Mouse (Mus musculus) v-Abl transformed pro-B cells (cell line): Measurements from ENCODE around the gene Slc41a3.

Source experiments
- in situ Hi-C, 2 experiments: fragments of 400-800 bp; cut with MboI; formaldehyde crosslinking; loops; one replicate each; pipeline ENCODE4 v1.15.1; 2025; ENCODE audit not compliant: unreplicated experiment in 2 of 2

Slc41a3 gene

DNA sequence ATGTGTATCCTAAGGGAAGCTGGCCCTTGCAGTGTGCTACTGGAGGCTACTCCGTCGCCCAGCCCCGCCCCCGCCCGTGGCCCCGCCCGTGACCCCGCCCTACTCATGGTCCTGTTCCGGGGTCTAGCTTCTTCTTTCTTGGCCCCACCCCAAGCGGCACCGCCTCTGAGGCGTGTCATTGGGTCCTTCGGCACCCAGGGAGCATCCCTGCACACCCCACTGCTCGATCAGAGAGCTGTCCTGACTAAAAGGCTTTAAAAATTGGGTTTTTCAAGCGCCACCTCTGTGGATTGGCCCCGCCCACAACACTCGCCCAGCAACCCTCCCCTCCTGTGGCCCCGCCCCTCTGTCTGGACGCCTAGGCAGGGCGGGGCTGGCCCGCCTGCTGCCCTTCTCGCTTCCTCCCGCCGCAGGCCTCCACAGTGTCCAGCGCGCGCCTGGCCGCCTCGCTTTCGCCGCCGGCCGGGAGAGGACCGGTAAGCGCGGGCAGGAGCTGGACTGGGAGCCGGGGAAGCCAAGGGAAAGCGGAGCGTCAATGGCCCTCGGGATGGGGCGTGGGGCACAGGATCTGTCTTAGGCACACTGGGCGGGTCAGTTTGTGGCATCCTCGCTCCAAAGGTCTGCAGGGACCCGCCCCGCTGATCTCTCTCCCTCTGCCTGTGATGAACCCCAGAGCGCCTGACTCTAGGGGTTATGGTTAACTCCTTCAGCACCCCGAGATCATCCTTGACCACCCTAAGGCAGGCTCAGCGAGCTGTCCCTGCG, at the start of gene Slc41a3:
Gene Slc41a3, plus strand, starts transcription at position 193 of the 765 bp plus-strand sequence.
- in situ Hi-C loops: loop anchor here (5.0 to 25.0 kb wide), 6 partner anchors 118 to 683 kb away; no protein-coding TSS in a partner anchor

DNA sequence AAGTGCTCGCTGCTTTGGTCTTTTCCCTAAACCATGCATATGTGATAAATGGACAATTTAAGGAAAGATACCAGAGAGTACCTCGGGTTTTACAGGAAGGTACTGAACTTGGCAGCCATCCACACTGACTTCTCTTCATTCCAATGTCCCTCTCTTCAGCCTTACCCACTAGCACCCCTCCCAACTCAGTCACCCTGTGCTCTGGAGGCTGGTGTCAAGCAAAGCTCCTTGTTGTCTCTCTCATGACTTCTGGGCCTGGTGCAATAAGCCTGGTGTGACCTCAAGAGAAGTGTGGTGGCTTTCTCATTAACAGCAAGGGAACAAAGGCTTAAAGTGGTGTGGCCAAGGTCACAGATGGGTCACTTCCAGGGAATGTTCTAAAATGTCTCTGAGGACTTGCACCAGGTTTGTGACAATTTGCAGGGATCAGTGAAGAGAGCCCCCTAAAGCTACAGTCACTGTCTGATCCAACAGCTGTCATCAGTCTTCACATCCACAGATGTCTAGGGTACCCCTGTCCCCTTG, 47.9 kb upstream of the Slc41a3 start:
- in situ Hi-C loops: loop anchor here in 1 of 2 experiments (25.0 kb wide), 1 partner anchor 1594 kb away; no protein-coding TSS in a partner anchor

DNA sequence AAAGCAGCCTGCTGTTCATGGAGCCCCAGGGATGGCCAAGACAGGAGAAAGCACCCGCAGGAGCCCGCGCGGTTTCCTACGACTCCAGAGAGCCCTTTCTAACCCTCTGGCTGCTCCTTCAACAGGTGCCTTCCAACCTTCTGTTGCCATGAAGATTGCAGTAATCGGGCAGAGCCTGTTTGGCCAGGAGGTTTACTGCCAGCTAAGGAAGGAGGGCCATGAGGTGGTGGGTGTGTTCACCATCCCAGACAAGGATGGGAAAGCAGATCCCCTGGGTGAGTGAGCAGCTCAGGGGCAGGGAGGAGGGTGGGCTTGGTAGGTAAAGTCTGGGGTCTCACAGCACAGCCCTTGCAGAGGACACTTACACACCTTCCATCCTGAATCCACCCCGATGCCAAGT, 47.4 kb upstream of the Slc41a3 start:
- in situ Hi-C loops: loop anchor here in 1 of 2 experiments (25.0 kb wide), 1 partner anchor 1595 kb away; no protein-coding TSS in a partner anchor

DNA sequence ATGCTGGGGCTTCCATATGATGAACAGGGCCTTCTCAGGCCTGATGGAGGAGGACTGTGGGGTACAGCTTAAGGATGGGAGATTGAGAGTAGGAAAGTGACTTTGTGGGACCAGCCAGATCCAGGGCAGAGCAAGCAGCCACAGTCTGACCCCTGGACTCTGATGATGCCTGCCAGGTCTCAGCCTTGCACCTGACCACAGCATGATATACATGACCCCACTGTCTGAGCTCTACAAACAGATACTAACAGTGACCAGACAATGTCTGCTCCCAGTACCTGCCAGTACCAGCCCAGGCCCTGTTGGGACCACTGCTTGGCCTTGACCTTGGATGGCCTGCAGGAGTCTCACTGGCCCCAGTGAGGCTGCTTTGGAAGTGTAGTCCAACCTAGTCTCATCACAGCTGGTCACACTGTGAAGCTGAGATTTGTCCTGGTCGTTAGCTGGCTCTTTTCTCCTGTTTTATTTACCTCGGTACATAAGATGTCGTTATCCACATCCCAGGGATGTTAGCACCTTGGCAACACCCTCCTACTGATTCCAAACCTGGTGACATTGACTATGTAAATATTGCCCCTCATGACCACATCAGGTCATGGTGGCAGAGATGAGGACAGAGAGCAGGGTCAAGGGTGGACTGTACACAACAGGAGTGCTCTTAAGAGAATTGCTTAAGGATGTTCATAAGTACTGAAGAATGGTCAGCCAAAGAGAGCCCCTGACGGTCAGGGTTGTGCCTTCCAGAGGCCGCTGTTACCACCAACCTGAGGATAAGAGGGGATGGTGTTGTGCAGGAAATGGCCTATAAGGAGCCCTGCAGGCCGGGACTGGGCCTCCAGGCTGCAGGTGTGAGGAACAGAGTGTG, 46.5 kb upstream of the Slc41a3 start:
- in situ Hi-C loops: loop anchor here in 1 of 2 experiments (25.0 kb wide), 1 partner anchor 1596 kb away; no protein-coding TSS in a partner anchor

DNA sequence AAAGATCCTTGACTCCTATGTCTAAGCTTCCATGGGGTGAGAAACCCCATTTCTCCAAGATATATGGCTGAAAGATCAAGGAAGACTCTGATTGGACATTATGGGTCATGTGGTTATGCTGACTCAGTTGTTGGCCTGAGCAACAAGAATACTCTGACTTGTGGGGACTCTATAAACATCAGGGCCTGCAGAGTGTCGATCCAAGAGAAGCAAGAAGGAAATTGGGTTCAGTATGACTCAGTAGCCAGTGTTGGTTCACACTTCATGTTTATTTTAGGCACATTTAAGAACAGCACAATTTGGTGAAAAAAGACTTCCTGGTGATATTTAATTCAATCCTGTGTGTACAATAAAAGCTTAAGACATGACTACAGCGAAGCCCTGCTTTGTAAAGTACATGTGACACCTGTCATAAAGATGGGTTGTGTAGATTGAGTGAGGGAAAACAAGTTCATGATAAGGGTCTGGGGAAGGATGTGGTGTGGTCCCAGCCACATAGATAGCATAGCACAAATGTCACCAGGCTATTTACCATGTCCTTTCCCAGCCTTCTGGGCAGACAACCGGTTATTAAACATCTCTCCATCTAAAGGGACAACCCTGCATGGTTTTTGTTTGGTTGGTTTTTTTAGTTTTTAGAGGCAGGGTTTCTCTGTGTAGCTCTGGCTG, 44.0 kb upstream of the Slc41a3 start:
- in situ Hi-C loops: loop anchor here in 1 of 2 experiments (25.0 kb wide), 1 partner anchor 1598 kb away; no protein-coding TSS in a partner anchor

DNA sequence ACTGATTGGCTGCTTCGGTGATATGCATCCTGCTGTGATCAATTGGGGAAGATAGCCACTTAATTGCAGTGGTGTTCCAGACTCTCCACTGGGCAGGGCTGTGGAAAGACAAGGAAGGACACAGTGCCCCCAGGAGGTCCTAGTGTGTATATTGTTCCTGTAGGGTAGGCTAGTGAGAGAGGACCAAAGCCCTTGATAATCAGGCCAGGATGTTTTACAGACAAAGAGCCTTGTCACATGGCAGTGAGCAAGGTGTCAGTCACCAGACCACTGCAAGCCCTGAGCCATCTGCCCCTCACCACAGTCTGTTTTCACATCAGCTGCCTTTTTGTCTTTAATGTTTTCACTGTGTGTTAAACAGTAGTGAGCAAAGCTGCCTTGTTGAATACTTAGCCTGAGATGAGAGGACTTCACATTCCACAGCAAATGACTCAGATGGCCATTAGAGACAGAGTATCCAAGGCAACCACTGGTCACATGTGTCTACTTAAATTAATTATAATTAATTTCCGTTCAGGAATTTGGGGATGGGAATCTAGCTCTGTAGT, 43.2 kb upstream of the Slc41a3 start:
- in situ Hi-C loops: loop anchor here in 1 of 2 experiments (25.0 kb wide), 1 partner anchor 1599 kb away; no protein-coding TSS in a partner anchor

DNA sequence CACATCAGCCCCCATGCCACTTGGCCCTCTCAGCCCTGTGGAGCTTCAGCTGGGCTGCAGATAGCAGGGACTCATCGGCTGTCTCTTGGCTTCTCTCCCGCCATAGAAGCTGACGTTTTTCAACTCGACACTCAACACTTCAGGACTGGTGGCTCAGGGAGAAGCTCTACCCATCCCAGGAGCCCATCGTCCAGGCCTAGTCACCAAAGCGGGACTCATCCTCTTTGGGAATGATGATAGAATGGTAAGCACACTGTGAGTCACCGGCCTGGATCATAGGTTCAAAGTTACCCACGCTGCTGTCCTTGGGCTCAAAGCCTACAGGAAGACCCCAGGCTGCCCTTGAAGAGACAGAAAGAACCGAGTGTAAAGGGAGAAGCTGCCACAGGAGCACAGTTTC, 40.3 kb upstream of the Slc41a3 start:
- in situ Hi-C loops: loop anchor here in 1 of 2 experiments (25.0 kb wide), 1 partner anchor 1602 kb away; no protein-coding TSS in a partner anchor

DNA sequence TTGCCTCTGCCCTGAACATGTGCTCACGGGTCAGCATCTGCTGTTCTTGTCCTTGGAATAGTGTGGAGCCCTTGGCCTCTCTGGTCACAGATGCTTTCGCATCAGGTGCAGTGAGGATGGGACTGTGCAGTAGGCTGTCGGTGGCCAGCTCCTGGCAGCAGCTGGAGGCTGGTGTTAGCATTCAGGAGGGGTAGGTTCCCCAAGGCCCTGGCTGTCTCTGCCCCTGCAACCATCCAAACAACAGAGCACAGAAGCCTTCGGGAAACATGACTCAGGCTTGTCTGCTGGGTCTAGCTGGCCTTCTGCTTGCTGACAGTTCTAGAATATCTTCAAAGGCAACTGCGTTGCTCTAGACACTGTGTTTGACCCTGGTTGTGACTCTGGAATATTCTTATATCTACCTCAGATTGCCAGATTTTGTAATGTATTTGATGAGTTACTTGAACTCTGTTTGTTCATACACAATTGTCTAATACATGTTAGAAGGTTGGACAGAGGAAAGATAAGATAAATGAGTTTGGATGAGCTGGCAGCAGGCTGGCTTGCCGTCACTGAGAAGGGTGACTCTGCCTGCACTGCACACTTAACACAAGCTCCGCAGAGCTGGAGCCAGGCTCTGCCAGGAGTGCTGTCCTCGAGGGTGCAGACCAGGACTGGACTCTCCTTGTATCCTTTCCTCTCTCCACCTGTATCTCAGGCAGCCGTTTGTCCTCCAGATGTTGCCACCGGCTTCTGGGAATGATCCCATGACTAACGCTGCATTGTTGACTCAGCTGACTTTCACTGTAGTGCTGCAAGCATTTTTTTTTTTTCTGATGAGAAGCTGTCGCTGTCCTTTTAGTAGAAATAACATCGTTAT, 38.9 kb upstream of the Slc41a3 start:
- in situ Hi-C loops: loop anchor here in 1 of 2 experiments (25.0 kb wide), 1 partner anchor 1603 kb away; no protein-coding TSS in a partner anchor

DNA sequence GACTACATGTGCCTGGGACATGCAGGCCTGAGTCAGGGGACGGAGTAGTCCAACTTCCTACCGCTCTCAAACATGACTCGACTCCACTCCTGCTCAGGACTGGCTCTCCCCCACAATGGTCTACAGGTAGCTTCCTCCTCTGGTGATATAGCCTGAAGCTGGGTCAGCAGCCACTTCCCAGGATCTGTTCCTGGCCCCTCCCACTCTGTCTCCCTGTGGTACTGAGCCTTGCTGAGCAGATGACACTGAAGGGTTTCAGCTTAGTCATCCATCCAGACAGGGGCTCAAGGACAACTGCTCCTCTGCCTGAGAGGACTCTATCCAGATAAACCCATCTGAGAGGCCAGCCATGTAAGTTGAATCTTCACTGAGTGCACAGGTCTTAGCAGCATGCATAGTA, 37.0 kb upstream of the Slc41a3 start:
- in situ Hi-C loops: loop anchor here in 1 of 2 experiments (25.0 kb wide), 1 partner anchor 1605 kb away; no protein-coding TSS in a partner anchor

DNA sequence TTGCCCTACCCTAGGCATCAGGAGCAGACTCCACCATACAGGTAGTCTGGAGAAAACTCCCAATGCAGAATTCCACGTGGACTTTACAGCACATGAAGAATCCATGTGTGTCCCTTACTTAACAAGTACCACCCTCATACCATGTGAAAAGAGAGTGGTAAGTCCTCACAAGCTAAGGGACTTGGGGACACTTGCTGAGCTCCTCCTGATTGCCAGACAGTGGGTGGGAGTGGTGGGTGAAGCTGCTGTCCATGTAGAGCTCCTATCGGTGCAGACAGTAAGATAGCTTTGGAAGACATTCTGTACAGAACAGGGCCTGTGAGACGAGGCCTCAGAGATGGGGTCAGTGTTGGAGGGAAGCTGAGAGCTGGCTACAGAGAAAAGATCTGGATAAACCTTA, 36.6 kb upstream of the Slc41a3 start:
- in situ Hi-C loops: loop anchor here in 1 of 2 experiments (25.0 kb wide), 1 partner anchor 1606 kb away; no protein-coding TSS in a partner anchor

DNA sequence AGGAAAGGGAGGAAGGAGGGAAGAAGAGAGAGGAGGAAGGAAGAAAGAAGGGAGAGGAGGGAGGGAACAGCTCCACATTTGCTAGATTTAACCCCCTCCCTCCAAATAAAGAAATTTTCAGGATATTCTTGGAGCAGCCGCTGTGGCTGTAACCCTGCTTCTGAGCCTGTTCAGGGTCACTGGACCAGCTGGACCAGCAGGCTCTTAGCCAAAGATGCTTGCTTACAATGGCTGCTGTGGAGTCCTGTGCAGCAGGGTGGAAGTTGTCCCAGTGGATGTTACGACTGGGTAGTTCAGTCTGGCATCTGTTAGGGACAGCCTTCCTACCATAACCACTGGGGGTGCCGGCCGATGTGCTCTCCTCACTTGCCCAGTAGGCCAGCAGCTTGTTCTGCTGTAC, 35.8 kb upstream of the Slc41a3 start:
- in situ Hi-C loops: loop anchor here in 1 of 2 experiments (25.0 kb wide), 1 partner anchor 1606 kb away; no protein-coding TSS in a partner anchor

DNA sequence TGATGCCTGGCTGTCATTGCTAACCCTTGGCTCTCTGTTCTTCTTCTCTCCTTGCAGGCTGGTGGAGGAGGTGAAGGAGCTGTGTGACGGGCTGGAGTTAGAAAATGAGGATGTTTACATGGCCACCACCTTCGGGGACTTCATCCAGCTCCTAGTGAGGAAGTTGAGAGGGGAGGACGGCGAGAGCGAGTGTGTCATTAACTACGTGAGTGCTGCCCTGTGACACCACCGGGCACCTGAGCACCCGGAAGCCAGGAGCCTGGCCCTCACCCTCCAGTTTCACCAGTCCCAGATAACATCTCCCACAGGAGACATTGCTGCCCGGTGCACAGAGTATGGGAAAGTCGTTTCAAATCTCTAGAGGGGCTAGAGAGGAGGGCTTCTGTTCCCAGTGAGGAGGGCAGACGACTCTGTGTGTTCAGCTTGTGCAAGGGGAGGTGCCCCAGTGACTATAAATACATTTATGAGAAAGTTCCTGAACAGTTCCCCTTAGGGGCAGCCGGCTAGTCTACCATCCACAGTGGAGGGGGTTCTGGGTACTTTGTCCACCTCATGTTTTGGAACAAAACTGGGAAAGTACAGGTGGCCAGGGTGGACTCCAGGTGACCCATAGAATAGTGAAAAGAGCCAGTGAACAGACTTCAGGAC, 34.7 kb upstream of the Slc41a3 start:
- in situ Hi-C loops: loop anchor here in 1 of 2 experiments (10.0 to 25.0 kb wide), 2 partner anchors 885 to 1608 kb away; no protein-coding TSS in a partner anchor

DNA sequence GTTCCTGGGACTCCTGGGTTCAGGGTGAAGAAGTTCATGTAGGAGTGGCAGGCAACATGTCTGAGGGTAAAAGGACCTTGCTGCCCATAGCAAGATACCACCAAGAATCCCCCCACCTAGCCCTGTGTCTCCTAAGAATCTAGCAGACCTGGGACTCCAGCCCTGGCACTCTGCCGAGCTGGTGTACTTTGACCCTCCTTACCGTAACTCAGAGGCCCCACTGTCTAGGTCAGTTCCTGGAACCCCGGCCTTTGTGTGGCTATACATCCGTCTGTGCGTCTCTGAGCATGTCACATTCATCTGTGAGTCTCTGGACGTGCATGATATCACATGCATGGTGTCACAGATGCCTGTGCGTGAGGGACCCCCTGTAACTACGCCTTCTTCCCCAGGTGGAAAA, 34.1 kb upstream of the Slc41a3 start:
- in situ Hi-C loops: loop anchor here in 1 of 2 experiments (10.0 to 25.0 kb wide), 2 partner anchors 886 to 1608 kb away; no protein-coding TSS in a partner anchor

DNA sequence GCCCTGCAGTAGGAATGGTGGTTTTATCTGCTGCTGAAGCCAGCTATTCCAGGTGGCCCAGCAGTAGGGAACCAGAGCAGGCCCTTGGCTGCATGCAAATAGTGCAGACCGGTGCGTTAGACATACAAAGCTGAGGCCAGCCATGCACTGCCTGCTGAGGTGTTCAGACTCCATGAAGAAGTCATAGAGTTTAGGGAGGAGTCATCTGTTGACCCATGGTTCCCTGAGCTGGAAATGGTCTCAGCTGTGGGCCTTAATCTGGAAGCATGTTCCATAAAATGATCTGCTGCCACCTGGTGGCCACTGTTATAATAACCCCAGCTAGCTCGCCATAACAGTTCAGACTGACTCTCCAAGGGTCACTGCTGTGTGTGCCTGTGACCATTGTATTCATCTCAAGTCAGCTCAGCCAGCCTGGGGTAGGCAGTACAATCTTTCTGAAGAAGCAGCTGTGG, 29.2 kb upstream of the Slc41a3 start:
- in situ Hi-C loops: loop anchor here in 1 of 2 experiments (10.0 kb wide), 1 partner anchor 890 kb away; no protein-coding TSS in a partner anchor

DNA sequence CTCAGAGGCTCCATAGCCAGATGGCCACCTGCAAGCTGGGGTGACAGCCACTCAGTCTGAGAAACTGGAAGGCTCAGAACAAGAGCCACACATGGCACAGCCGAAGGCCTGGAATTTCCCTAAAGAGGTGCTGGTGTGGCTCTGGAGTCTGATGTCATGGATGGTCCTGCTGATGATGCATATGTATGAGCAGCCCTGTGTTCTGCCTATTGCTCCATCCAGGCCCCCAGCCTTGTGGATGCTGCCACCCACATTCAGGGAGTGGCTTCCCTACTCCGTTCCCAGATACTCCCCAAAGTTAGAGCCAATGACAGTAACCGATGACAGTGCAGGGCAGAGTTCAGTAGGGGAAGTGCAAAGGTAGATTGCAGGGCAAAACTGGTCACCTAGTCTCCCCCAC, 26.4 kb upstream of the Slc41a3 start:
- in situ Hi-C loops: loop anchor here in 1 of 2 experiments (10.0 kb wide), 1 partner anchor 893 kb away; no protein-coding TSS in a partner anchor

DNA sequence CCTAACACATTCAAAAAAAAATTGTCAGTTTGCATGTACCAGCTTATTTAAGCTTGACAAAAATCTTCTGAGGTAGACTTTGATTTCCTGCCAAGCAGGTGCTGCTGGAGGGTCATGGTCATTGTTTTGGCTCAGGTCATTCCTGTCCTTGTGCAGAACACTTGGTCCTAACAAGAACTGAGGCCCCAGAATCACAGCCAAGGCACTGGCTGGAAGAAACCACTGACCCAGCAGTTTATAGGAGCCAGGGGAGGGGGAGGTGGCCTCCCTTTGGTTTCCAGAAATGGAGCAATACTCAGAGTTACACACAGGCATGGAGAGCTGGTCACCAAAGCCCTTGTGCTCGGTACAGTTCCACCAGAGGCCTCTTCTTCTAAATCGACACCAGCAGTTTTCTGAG, 22.2 kb upstream of the Slc41a3 start:
- in situ Hi-C loops: no loop called here

DNA sequence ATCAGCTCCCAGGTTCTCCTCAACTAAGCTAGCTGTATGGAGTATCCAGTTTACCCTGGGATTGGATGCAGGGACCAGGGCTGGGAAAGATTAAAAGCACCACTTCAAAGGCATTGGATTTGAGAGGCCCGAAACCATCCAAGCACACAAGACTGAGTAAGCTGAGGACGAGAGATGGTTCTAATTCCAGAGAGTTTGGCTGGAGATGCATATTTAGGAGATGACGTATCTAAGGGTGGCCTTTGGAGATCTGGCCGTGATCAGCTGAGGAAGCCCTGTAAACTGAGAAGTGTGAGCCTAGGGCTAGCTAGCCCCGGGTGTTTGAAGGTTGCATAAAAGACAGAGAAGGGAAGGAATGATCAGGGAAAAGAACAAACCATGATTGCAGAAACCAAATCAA, 16.4 kb upstream of the Slc41a3 start:
- in situ Hi-C loops: no loop called here

DNA sequence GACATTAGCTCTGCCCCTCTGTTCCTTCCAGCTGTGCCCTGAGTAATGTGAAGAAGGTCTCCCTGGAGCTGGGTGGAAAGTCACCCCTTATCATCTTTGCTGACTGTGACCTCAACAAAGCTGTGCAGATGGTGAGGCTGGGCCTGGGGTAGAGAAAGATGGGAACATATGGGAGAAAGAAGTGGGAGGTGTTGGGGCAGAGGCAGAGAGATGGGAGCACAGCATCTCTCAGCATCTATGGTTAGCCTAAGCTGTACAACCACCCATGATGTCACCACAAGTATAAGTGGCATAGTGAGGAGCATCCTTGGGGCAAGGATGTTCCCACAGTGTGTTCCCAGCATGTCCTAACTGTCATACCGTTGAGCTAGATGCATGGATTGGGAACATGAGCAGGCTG, 13.8 kb upstream of the Slc41a3 start:
- in situ Hi-C loops: no loop called here
